Mouse (Mus musculus) central nervous system, embryonic 18 days (tissue): ENCODE data around the gene Mamstr. TPM values are rescaled to one million over a fixed set of nuclear protein-coding genes. Genes with fewer than 3 reads are reported as not detected.

Experiments used
- polyA plus RNA-seq: library from polyadenylated mRNA; depleted of rRNA; stranded (reverse); fragments of >200 nt; gene quantifications from 2 replicates; pipeline ENCODE4 v1.2.3, GENCODE M21; 2012; rRNA removed

Gene Mamstr
- polyA plus RNA-seq: 2.7 and 4.2 TPM in 2 replicates

GRCm38 (mm10) chr7:45639561-45640027 lies at the start of gene Mamstr:
Mamstr (plus strand) TSS chr7:45639977.

DNA sequence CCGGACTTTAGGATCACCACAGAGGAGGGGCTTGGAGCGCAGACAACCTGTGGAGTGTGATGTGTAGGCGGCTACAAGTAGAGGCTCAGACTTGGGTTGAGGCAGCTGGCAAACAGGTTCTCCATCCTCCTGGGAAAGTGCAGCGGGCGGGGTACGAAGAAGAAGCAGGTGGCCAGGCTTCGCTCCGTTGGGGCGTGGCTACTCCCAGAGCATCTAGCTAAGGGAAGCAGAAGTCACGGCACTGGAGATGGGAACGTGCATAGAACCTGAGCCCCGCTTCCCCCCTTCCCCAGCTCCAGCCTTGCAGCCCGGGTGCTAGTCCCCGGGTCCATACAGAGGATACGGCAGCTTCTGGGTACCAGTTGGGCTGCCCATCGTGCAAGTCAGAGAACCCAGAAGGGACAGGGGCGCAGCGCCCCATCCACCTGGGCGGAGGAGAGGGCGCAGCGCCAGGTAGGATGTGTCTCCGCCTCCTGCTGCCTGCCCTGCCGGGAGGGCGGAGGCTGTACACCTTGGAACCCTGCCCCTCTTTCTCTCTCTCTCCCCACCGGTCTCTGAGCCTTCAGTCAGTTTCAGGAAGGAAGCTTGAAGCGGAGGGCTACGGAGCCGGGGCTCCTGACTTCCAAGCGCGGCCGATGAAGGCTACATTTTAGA lies 22.6 kb upstream of the Mamstr start, which contains the start of gene Fut1:
Gene Fut1 (plus strand): TSS at position 248 of the 654 bp plus-strand sequence.

DNA sequence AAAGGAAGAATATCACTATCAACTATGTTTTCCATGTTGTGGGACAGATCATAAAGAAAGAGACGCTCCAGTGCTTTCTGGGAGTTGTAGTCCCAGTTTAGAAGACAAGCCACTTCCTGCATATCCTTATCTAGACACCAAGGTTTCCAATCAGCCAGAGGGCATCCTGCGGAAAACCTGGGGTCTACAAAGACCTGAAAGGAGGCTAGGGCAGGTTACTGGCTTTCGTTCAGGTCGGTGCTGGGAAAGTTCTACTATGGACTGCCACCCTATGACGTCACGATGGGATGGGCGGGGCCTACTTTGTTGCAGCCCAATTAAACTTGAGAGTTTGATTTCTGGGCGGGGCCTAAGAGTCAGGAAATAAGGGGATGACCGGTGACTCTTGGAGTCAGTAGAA lies 18.3 kb upstream of the Mamstr start, which contains the start of gene Izumo1:
Gene Izumo1 (plus strand): TSS at position 369 of the 400 bp plus-strand sequence.

DNA sequence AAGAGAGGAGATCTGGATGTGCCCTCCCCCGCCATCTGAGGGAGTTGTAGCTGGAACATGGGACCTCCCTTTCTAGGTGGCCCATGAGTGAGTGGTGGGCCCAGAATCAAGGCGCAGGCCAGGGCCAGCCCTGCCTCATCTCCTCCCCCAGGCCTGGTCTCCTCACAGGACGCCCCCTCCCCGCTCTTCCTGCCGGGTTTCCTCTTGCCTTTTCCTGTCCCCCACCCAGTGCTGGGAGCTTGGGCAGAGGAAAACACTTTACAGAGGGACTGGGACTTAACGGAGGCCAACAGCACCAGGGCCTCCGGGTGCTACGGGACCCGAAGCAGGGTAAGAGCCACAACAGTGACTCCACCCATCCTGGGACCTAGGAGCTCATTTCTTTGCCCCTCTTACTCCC lies 12.5 kb upstream of the Mamstr start, which contains the start of gene Rasip1:
Gene Rasip1 (plus strand): TSS at position 228 of the 400 bp plus-strand sequence.

GRCm38 (mm10) chr7:45666161-45666560 lies 26.4 kb downstream of the Mamstr start, which contains the start of gene Fut2:
Fut2 (minus strand) TSS chr7:45666394.

GRCm38 (mm10) chr7:45683396-45684050 lies 43.7 kb downstream of the Mamstr start, which contains the start of gene Ntn5:
Ntn5 (plus strand) TSS chr7:45684022.

DNA sequence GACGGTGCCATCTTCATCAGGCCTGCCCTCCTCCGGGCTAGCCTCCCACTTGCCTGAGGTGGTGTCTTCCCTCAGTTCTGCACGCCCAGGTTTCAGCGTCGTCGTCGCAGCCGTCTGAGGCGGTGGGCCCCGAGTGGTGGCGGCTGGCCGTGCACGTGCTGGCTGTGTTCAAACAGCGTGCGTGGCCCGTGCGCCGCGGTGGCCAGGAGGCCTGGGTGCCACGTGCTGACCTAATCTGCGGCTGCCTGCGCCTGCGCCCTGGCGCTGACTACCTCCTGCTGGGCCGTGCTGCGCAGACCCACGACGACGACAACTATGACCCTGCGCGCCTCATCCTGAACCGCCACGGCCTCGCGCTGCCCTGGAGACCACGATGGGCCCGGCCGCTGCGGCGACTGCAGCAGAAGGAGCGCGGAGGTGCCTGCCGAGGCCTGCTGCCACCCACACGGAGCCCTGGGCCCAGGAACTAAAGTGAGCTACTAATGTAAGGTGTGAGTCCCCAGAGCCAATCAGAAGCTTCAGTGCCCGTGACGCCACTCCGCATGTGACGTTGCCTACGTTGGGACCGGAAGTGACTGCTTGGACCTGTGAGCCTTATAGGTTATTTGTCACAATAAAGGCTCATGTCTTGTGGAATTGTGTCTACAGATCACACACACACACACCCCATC lies 54.3 kb downstream of the Mamstr start, which contains the start of gene Sec1:
Gene Sec1 (minus strand): TSS at position 482 of the 671 bp plus-strand sequence.

Other genes starting within 250 kb of the Mamstr start
- gene Snrnp70, start 244.2 kb upstream of the Mamstr start, polyA plus RNA-seq: 619 and 668 TPM in 2 replicates
- gene Kcna7, start 234.3 kb upstream of the Mamstr start, polyA plus RNA-seq: 0.03 TPM in 1 of 2 replicates, not detected in the other
- gene Ntf5, start 226.3 kb upstream of the Mamstr start, polyA plus RNA-seq: 0.06 and 0.13 TPM in 2 replicates
- gene Lhb, start 219.2 kb upstream of the Mamstr start, polyA plus RNA-seq: 0.31 and 0.66 TPM in 2 replicates
- 23.7 and 24.0 TPM in 2 replicates for gene Gys1, start 205.1 kb upstream of the Mamstr start, polyA plus RNA-seq
- 114 and 117 TPM in 2 replicates for gene Ruvbl2, start 201.9 kb upstream of the Mamstr start, polyA plus RNA-seq
- gene Ftl1, start 180.1 kb upstream of the Mamstr start, polyA plus RNA-seq: 1,600 and 1,742 TPM in 2 replicates
- 176 and 188 TPM in 2 replicates for gene Bax, start 173.1 kb upstream of the Mamstr start, polyA plus RNA-seq
- gene Tulp2, start 158.1 kb upstream of the Mamstr start, polyA plus RNA-seq: 0.22 and 0.32 TPM in 2 replicates
- gene Gm45808, start 153.2 kb upstream of the Mamstr start, polyA plus RNA-seq: 0.17 TPM in 1 of 2 replicates, not detected in the other
- gene Dhdh, start 151.2 kb upstream of the Mamstr start, polyA plus RNA-seq: 3.0 and 3.2 TPM in 2 replicates
- gene Nucb1, start 129.6 kb upstream of the Mamstr start, polyA plus RNA-seq: 99.6 and 103 TPM in 2 replicates
- gene Ppp1r15a, start 113.7 kb upstream of the Mamstr start, polyA plus RNA-seq: 13.4 and 14.0 TPM in 2 replicates
- 2.4 and 6.4 TPM in 2 replicates for gene Plekha4, start 113.6 kb upstream of the Mamstr start, polyA plus RNA-seq
- 0.10 and 0.53 TPM in 2 replicates for gene Hsd17b14, start 85.1 kb upstream of the Mamstr start, polyA plus RNA-seq
- 36.4 and 37.4 TPM in 2 replicates for gene Bcat2, start 69.8 kb upstream of the Mamstr start, polyA plus RNA-seq
- not detected in 2 replicates for gene Fgf21, start 24.5 kb upstream of the Mamstr start, polyA plus RNA-seq
- 0.04 and 0.21 TPM in 2 replicates for gene Fut1, start 22.7 kb upstream of the Mamstr start, polyA plus RNA-seq
- gene Izumo1, start 18.2 kb upstream of the Mamstr start, polyA plus RNA-seq: 0.10 and 0.19 TPM in 2 replicates
- gene Rasip1, start 12.5 kb upstream of the Mamstr start, polyA plus RNA-seq: 15.5 and 16.0 TPM in 2 replicates
- 0.06 and 0.07 TPM in 2 replicates for gene Fut2, start 26.4 kb downstream of the Mamstr start, polyA plus RNA-seq
- 0.48 and 0.64 TPM in 2 replicates for gene Ntn5, start 44.0 kb downstream of the Mamstr start, polyA plus RNA-seq
- 0.43 and 0.63 TPM in 2 replicates for gene Sec1, start 54.4 kb downstream of the Mamstr start, polyA plus RNA-seq
- gene Car11, start 59.9 kb downstream of the Mamstr start, polyA plus RNA-seq: 162 and 178 TPM in 2 replicates
- 12.3 and 12.4 TPM in 2 replicates for gene Dbp, start 65.1 kb downstream of the Mamstr start, polyA plus RNA-seq
- 517 and 597 TPM in 2 replicates for gene Rpl18, start 75.5 kb downstream of the Mamstr start, polyA plus RNA-seq
- gene Sphk2, start 78.0 kb downstream of the Mamstr start, polyA plus RNA-seq: 24.6 and 26.1 TPM in 2 replicates
- 0.25 and 0.30 TPM in 2 replicates for gene Fam83e, start 81.2 kb downstream of the Mamstr start, polyA plus RNA-seq
- gene Spaca4, start 85.8 kb downstream of the Mamstr start, polyA plus RNA-seq: not detected in 2 replicates
- gene Lmtk3, start 143.8 kb downstream of the Mamstr start, polyA plus RNA-seq: 215 and 251 TPM in 2 replicates
- 6.0 and 6.2 TPM in 2 replicates for gene Sult2b1, start 144.7 kb downstream of the Mamstr start, polyA plus RNA-seq
- 223 and 229 TPM in 2 replicates for gene Cyth2, start 174.6 kb downstream of the Mamstr start, polyA plus RNA-seq
- gene Kcnj14, start 184.8 kb downstream of the Mamstr start, polyA plus RNA-seq: 2.0 and 2.3 TPM in 2 replicates
- 21.7 and 23.2 TPM in 2 replicates for gene Grwd1, start 191.0 kb downstream of the Mamstr start, polyA plus RNA-seq
- gene Kdelr1, start 232.8 kb downstream of the Mamstr start, polyA plus RNA-seq: 182 and 199 TPM in 2 replicates
- gene Grin2d, start 238.4 kb downstream of the Mamstr start, polyA plus RNA-seq: 23.7 and 25.3 TPM in 2 replicates